Mouse (Mus musculus): ENCODE data around the gene Slc31a1.

Gene Slc31a1

GRCm38 (mm10) chr4:62364299-62364698 is 3.8 kb downstream of the Slc31a1 start:
- DNase-seq: no peak

GRCm38 (mm10) chr4:62366291-62366690 is 5.8 kb downstream of the Slc31a1 start:
- DNase-seq: no peak

GRCm38 (mm10) chr4:62367586-62367985 is 7.1 kb downstream of the Slc31a1 start:
- DNase-seq: no peak

- DNase-seq: no peak
Measured at GRCm38 (mm10) chr4:62369091-62369490, 8.6 kb downstream of the Slc31a1 start.

GRCm38 (mm10) chr4:62372410-62372809 is 11.9 kb downstream of the Slc31a1 start:
- no peak for DNase-seq

- DNase-seq: no peak
Measured at GRCm38 (mm10) chr4:62372818-62373520, 12.4 kb downstream of the Slc31a1 start.

GRCm38 (mm10) chr4:62373668-62374067 is 13.1 kb downstream of the Slc31a1 start:
- DNase-seq: no peak

- no peak for DNase-seq
Measured at GRCm38 (mm10) chr4:62374342-62374741, 13.8 kb downstream of the Slc31a1 start.

GRCm38 (mm10) chr4:62376123-62376522 is 15.6 kb downstream of the Slc31a1 start:
- no peak for DNase-seq

- DNase-seq: no peak
Measured at GRCm38 (mm10) chr4:62379724-62380381, 19.3 kb downstream of the Slc31a1 start.

GRCm38 (mm10) chr4:62383207-62383606 is 22.7 kb downstream of the Slc31a1 start:
- DNase-seq: no peak

GRCm38 (mm10) chr4:62383752-62384151 is 23.2 kb downstream of the Slc31a1 start:
- no peak for DNase-seq

- no peak for DNase-seq
Measured at GRCm38 (mm10) chr4:62384159-62384558, 23.6 kb downstream of the Slc31a1 start.

GRCm38 (mm10) chr4:62385439-62385838 is 24.9 kb downstream of the Slc31a1 start:
- no peak for DNase-seq

GRCm38 (mm10) chr4:62389592-62390512 is 29.3 kb downstream of the Slc31a1 start:
- no peak for DNase-seq

GRCm38 (mm10) chr4:62391892-62392291 is 31.4 kb downstream of the Slc31a1 start:
- peak in 1 of 2 experiments; percentile 6 for DNase-seq

GRCm38 (mm10) chr4:62393459-62393858 is 32.9 kb downstream of the Slc31a1 start:
- no peak for DNase-seq

- DNase-seq: no peak
Measured at GRCm38 (mm10) chr4:62395806-62396205, 35.3 kb downstream of the Slc31a1 start.

GRCm38 (mm10) chr4:62397616-62398365 is 37.3 kb downstream of the Slc31a1 start:
- no peak for DNase-seq

GRCm38 (mm10) chr4:62398956-62399355 is 38.4 kb downstream of the Slc31a1 start:
- no peak for DNase-seq

GRCm38 (mm10) chr4:62406133-62406532 is 45.6 kb downstream of the Slc31a1 start:
- DNase-seq: peak; percentile 7 to 14

All from cerebellum, postnatal 10 days (tissue).